Mouse (Mus musculus) midbrain, embryonic 11.5 days (tissue): ENCODE measurements around the gene B3gnt4. TPM values are rescaled to one million over a fixed set of nuclear protein-coding genes. Genes with fewer than 3 reads are reported as not detected.

Source experiments
- ATAC-seq: fragments of 200-750 bp; cut with Nextera tagmentation; 2 replicates; pipeline ENCODE4 v1.8.0; 2017; ENCODE audit warnings: moderate TSS enrichment, moderate library complexity; ENCODE audit not compliant: low FRiP score
- DNase-seq: peaks from one replicate; pipeline ENCODE4 v3.0.0; 2015; ENCODE audit warnings: low spot score; ENCODE audit errors: missing footprints
- H3K27ac ChIP-seq: fragments of 300-500 bp; sonication (generic); 2 replicates; pipeline ENCODE4 v1.5.1; 2014; ENCODE audit warnings: low read depth, low read length
- H3K27me3 ChIP-seq: fragments of 300-500 bp; sonication (generic); 2 replicates; pipeline ENCODE4 v1.6.1; 2014; ENCODE audit warnings: mild to moderate bottlenecking, low read length, moderate library complexity, mixed read lengths; ENCODE audit not compliant: control insufficient read depth, insufficient read depth
- H3K36me3 ChIP-seq: fragments of 300-500 bp; sonication (generic); 2 replicates; pipeline ENCODE4 v1.6.1; 2014; ENCODE audit warnings: mild to moderate bottlenecking, low read length, moderate library complexity, mixed read lengths; ENCODE audit not compliant: control insufficient read depth, insufficient read depth
- H3K4me1 ChIP-seq: fragments of 300-500 bp; sonication (generic); 2 replicates; pipeline ENCODE4 v1.6.1; 2014; ENCODE audit warnings: low read length; ENCODE audit not compliant: control insufficient read depth, insufficient read depth
- H3K4me2 ChIP-seq: fragments of 300-500 bp; sonication (generic); 2 replicates; pipeline ENCODE4 v1.6.1; 2014; ENCODE audit warnings: mild to moderate bottlenecking, moderate library complexity
- H3K4me3 ChIP-seq: fragments of 300-500 bp; sonication (generic); 2 replicates; pipeline ENCODE4 v1.5.1; 2014; ENCODE audit warnings: low read depth, low read length
- H3K9ac ChIP-seq: fragments of 300-500 bp; sonication (generic); 2 replicates; pipeline ENCODE4 v1.6.1; 2014; ENCODE audit warnings: low read length
- H3K9me3 ChIP-seq: fragments of 300-500 bp; sonication (generic); 2 replicates; pipeline ENCODE4 v1.6.1; 2016; ENCODE audit warnings: low read length; ENCODE audit not compliant: control insufficient read depth
- WGBS: fragments of 180-500 bp; shearing (Covaris S2); extraction: QIAGEN DNeasy Blood & Tissue Kit; methylation state at CpG from one replicate; pipeline ENCODE4 v1.1.7; 2014; 5-methylcytosine and 5-hydroxymethylcytosine counted together
- microRNA-seq: library from miRNA; unstranded; fragments of <30 nt; microRNA quantifications from one replicate; pipeline ENCODE4, GENCODE M21; 2017
- polyA plus RNA-seq: library from polyadenylated mRNA; unstranded; fragments of >200 nt; fragmentation: Nextera tagmentation; extraction: Ambion mirVana; gene quantifications from 2 replicates; pipeline ENCODE4 v1.2.1, GENCODE M21; 2014

Gene B3gnt4
- polyA plus RNA-seq, 1 experiment from 2014 or later, result 1.1 TPM

GRCm38 (mm10) chr5:123556451-123556850 lies 46.2 kb downstream of the B3gnt4 start:
- peaks cover 4% of the 10 kb centered on the region for H3K36me3 ChIP-seq
- H3K4me3 ChIP-seq, result no peak overlapping the region
- H3K27me3 ChIP-seq, result no peaks in the 10 kb centered on the region
- no peak overlapping the region for H3K4me2 ChIP-seq
- H3K9ac ChIP-seq, result no peak overlapping the region
- DNase-seq (no peak), ATAC-seq (no peak)
- WGBS, result 77% methylated on average over 2 of the region's 2 CpGs
- no peak overlapping the region for H3K27ac ChIP-seq
- no peaks in the 10 kb centered on the region for H3K4me1 ChIP-seq
- H3K9me3 ChIP-seq, result no peaks in the 10 kb centered on the region

GRCm38 (mm10) chr5:123559588-123559987 lies 49.3 kb downstream of the B3gnt4 start:
- peaks cover 12% of the 10 kb centered on the region for H3K36me3 ChIP-seq
- no peaks in the 10 kb centered on the region for H3K27me3 ChIP-seq
- no peak overlapping the region for H3K27ac ChIP-seq
- no peaks in the 10 kb centered on the region for H3K4me1 ChIP-seq
- H3K4me3 ChIP-seq, result no peak overlapping the region
- H3K4me2 ChIP-seq, result no peak overlapping the region
- DNase-seq (no peak), ATAC-seq (no peak)
- 91% methylated on average over 8 of the region's 8 CpGs for WGBS
- no peak overlapping the region for H3K9ac ChIP-seq
- H3K9me3 ChIP-seq, result no peaks in the 10 kb centered on the region

DNA sequence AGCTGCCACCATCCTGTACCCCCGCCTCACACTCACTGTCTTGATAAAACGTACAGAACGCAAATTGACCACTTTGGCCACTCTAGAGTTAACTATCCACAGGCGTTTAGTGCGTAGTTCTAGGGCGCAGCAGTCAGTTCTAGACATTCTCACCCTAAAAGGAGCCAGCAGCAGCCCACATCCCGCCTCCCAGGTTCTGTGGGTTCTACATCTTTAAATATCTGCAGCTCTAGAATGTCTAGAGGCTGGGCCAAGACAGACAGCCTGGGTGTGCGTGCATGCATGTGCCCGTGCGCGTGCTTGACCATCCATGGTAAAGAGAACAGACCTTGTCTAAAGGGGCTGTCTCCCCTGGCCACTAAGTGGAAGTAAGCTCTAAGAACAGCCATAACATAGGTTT lies 50.9 kb downstream of the B3gnt4 start:
- peaks cover 15% of the 10 kb centered on the region for H3K36me3 ChIP-seq
- no peak for ATAC-seq
- H3K9ac ChIP-seq, result no peak overlapping the region
- H3K4me2 ChIP-seq, result no peak overlapping the region
- DNase-seq, result no peak
- no peak overlapping the region for H3K4me3 ChIP-seq
- H3K4me1 ChIP-seq, result no peaks in the 10 kb centered on the region
- WGBS, result 94% methylated on average over 11 of the region's 11 CpGs
- no peaks in the 10 kb centered on the region for H3K27me3 ChIP-seq
- no peak overlapping the region for H3K27ac ChIP-seq
- no peaks in the 10 kb centered on the region for H3K9me3 ChIP-seq

Small RNA genes within 50 kb of the gene (microRNA-seq; reads per million reads assigned to microRNA genes)
- 5.9 reads per million, percentile 24 among the genes with 10 or more reads in this experiment for gene Mir7647

Other genes starting within 250 kb of the B3gnt4 start
- 45.3 and 48.4 TPM in 2 replicates for gene Bcl7a, start 166.6 kb upstream of the B3gnt4 start, polyA plus RNA-seq
- 15.5 and 18.3 TPM in 2 replicates for gene Mlxip, start 115.7 kb upstream of the B3gnt4 start, polyA plus RNA-seq
- not detected in 2 replicates for gene Lrrc43, start 21.2 kb upstream of the B3gnt4 start, polyA plus RNA-seq
- not detected in 2 replicates for gene Il31, start 21.0 kb upstream of the B3gnt4 start, polyA plus RNA-seq
- 167 and 169 TPM in 2 replicates for gene Diablo, start 13.7 kb downstream of the B3gnt4 start, polyA plus RNA-seq
- 0.44 and 0.72 TPM in 2 replicates for gene Gm49027, start 15.0 kb downstream of the B3gnt4 start, polyA plus RNA-seq
- 33.6 and 35.1 TPM in 2 replicates for gene Vps33a, start 62.6 kb downstream of the B3gnt4 start, polyA plus RNA-seq
- gene Clip1, start 174.2 kb downstream of the B3gnt4 start, polyA plus RNA-seq, result 42.8 and 46.8 TPM in 2 replicates
- 80.8 and 84.7 TPM in 2 replicates for gene Zcchc8, start 210.6 kb downstream of the B3gnt4 start, polyA plus RNA-seq
- 168 and 191 TPM in 2 replicates for gene Rsrc2, start 239.0 kb downstream of the B3gnt4 start, polyA plus RNA-seq
- 33.6 and 34.4 TPM in 2 replicates for gene Kntc1, start 239.3 kb downstream of the B3gnt4 start, polyA plus RNA-seq